Mouse (Mus musculus): ENCODE data around the gene Slc7a6os. TPM values are rescaled to one million over a fixed set of nuclear protein-coding genes. Genes with fewer than 3 reads are reported as not detected.

Gene Slc7a6os
- polyA plus RNA-seq (2021; fragmentation: Nextera tagmentation), result 7.5 and 7.6 TPM in 2 replicates
- long read RNA-seq, experiment 1, partial matches to known transcripts, result 6 of 9 reads
- long read RNA-seq, experiment 1, other reads (novel, unspliced or antisense), result 3 of 9 reads
- long read RNA-seq, experiment 2, partial matches to known transcripts, result 6 of 16 reads
- long read RNA-seq, experiment 2, other reads (novel, unspliced or antisense), result 8 of 16 reads

GRCm38 (mm10) chr8:106210821-106211345 is at the start of gene Slc7a6os, which contains the start of gene Prmt7:
Gene Slc7a6os (minus strand): TSS chr8:106210935.
Gene Prmt7 (plus strand): TSS chr8:106210936.

GRCm38 (mm10) chr8:106168356-106169016 is 42.2 kb downstream of the Slc7a6os start, which contains the start of gene Slc7a6:
Gene Slc7a6 (plus strand): TSS chr8:106168857.

Other genes starting within 250 kb of the Slc7a6os start
- 11.5 and 14.0 TPM in 2 replicates for gene Slc12a4, start 244.8 kb downstream of the Slc7a6os start, polyA plus RNA-seq (2021; fragmentation: Nextera tagmentation)
- not detected in 2 replicates for gene Dpep3, start 231.5 kb downstream of the Slc7a6os start, polyA plus RNA-seq (2021; fragmentation: Nextera tagmentation)
- 14.8 and 18.1 TPM in 2 replicates for gene Dus2, start 219.6 kb downstream of the Slc7a6os start, polyA plus RNA-seq (2021; fragmentation: Nextera tagmentation)
- not detected in 2 replicates for gene Dpep2nb, start 205.0 kb downstream of the Slc7a6os start, polyA plus RNA-seq (2021; fragmentation: Nextera tagmentation)
- gene Ddx28, start 199.1 kb downstream of the Slc7a6os start, polyA plus RNA-seq (2021; fragmentation: Nextera tagmentation), result 16.3 and 18.7 TPM in 2 replicates
- 3.4 and 3.5 TPM in 2 replicates for gene Nfatc3, start 152.1 kb downstream of the Slc7a6os start, polyA plus RNA-seq (2021; fragmentation: Nextera tagmentation)
- not detected in 2 replicates for gene Esrp2, start 74.0 kb downstream of the Slc7a6os start, polyA plus RNA-seq (2021; fragmentation: Nextera tagmentation)
- 7.8 and 8.0 TPM in 2 replicates for gene Pla2g15, start 60.5 kb downstream of the Slc7a6os start, polyA plus RNA-seq (2021; fragmentation: Nextera tagmentation)
- 18.8 and 22.9 TPM in 2 replicates for gene Slc7a6, start 42.1 kb downstream of the Slc7a6os start, polyA plus RNA-seq (2021; fragmentation: Nextera tagmentation)
- gene Prmt7, start within 50 bp of the Slc7a6os start, polyA plus RNA-seq (2021; fragmentation: Nextera tagmentation), result 32.4 and 37.9 TPM in 2 replicates
- 29.6 and 35.3 TPM in 2 replicates for gene Smpd3, start 127.1 kb upstream of the Slc7a6os start, polyA plus RNA-seq (2021; fragmentation: Nextera tagmentation)
- 7.2 TPM in 2 replicates for gene Zfp90, start 204.4 kb upstream of the Slc7a6os start, polyA plus RNA-seq (2021; fragmentation: Nextera tagmentation)